Mouse (Mus musculus) bone marrow macrophage, adult 2 months (primary cell): ENCODE results near the gene Pyroxd2. TPM values are rescaled to one million over a fixed set of nuclear protein-coding genes. Genes with fewer than 3 reads are reported as not detected.
A peak's percentile ranks its signal among the peaks of the same experiment; 100 is the strongest.
"Not testable (repeated sequence)": the region's sequence is repeated elsewhere in the genome, so short reads cannot be mapped to it uniquely, and the experiment has no call there.

Experiments used
- H3K27ac ChIP-seq: 2 replicates; pipeline ENCODE4 v1.5.1; 2012; ENCODE audit warnings: low read depth, low read length; ENCODE audit not compliant: insufficient read depth
- H3K4me1 ChIP-seq: 2 replicates; pipeline ENCODE4 v1.6.1; 2012; ENCODE audit warnings: low read length; ENCODE audit not compliant: control insufficient read depth, insufficient read depth
- H3K4me3 ChIP-seq: 2 replicates; pipeline ENCODE4 v1.5.1; 2012; ENCODE audit warnings: mild to moderate bottlenecking, low read length, moderate library complexity; ENCODE audit not compliant: insufficient read depth
- CTCF ChIP-seq: IDR thresholded peaks from 2 replicates; pipeline ENCODE4 v1.5.1; 2012; ENCODE audit warnings: low read depth, mild to moderate bottlenecking, low read length, moderate library complexity
- POLR2A ChIP-seq: IDR thresholded peaks from 2 replicates; pipeline ENCODE4 v1.6.1; 2012; ENCODE audit warnings: mild to moderate bottlenecking, low read depth, low read length, borderline replicate concordance
- polyA plus RNA-seq: library from polyadenylated mRNA; stranded (reverse); fragments of >200 nt; gene quantifications from 2 replicates; pipeline ENCODE4 v1.2.4, GENCODE M21; 2012; ENCODE audit not compliant: missing spikeins, insufficient read depth, insufficient read length

The Pyroxd2 gene
- polyA plus RNA-seq, 1 experiment = 2.9 TPM

- no peak for TF ChIP-seq CTCF
- no peak for TF ChIP-seq POLR2A
- H3K4me3 ChIP-seq = no peak overlapping the region
These were observed 53.1 kb downstream of the Pyroxd2 start for GRCm38 (mm10) chr19:42699426-42699825.

GRCm38 (mm10) chr19:42698576-42698975 is 54.0 kb downstream of the Pyroxd2 start:
- Histone ChIP-seq H3K4me3 (no peak overlapping the region), H3K27ac (no peak overlapping the region), H3K4me1 (peaks cover 24% of the 10 kb centered on the region)
- no peak for TF ChIP-seq CTCF
- no peak for TF ChIP-seq POLR2A

More at GRCm38 (mm10) chr19:42699426-42699825, 53.1 kb downstream of the Pyroxd2 start:
- H3K27ac ChIP-seq = no peak overlapping the region
- peaks cover 15% of the 10 kb centered on the region for H3K4me1 ChIP-seq

GRCm38 (mm10) chr19:42697336-42697735 is 55.2 kb downstream of the Pyroxd2 start:
- Histone ChIP-seq H3K27ac (no peak overlapping the region), H3K4me3 (no peak overlapping the region), H3K4me1 (peaks cover 24% of the 10 kb centered on the region)
- no peak for TF ChIP-seq CTCF
- TF ChIP-seq POLR2A = no peak

- TF ChIP-seq POLR2A (no peak), CTCF (no peak)
- no peak overlapping the region for H3K27ac ChIP-seq
- H3K4me1 ChIP-seq = peaks cover 15% of the 10 kb centered on the region
- no peak overlapping the region for H3K4me3 ChIP-seq
These were observed 62.3 kb downstream of the Pyroxd2 start for GRCm38 (mm10) chr19:42690256-42690655.

GRCm38 (mm10) chr19:42689786-42690185 is 62.8 kb downstream of the Pyroxd2 start:
- Histone ChIP-seq H3K4me1 (peaks cover 13% of the 10 kb centered on the region), H3K27ac (no peak overlapping the region), H3K4me3 (no peak overlapping the region)
- no peak for TF ChIP-seq POLR2A
- TF ChIP-seq CTCF = no peak

GRCm38 (mm10) chr19:42689321-42689720 is 63.3 kb downstream of the Pyroxd2 start:
- Histone ChIP-seq H3K4me1 (peaks cover 8% of the 10 kb centered on the region), H3K27ac (no peak overlapping the region), H3K4me3 (no peak overlapping the region)
- TF ChIP-seq POLR2A (no peak), CTCF (no peak)

GRCm38 (mm10) chr19:42682776-42683175 is 69.8 kb downstream of the Pyroxd2 start:
- not testable (repeated sequence) for H3K4me1 ChIP-seq, H3K4me3 ChIP-seq, H3K27ac ChIP-seq

GRCm38 (mm10) chr19:42678191-42678590 is 74.4 kb downstream of the Pyroxd2 start:
- peaks cover 18% of the 10 kb centered on the region for H3K4me1 ChIP-seq
- no peak for TF ChIP-seq POLR2A
- no peak for TF ChIP-seq CTCF
- H3K27ac ChIP-seq = peak overlapping the region; percentile 93
- no peak overlapping the region for H3K4me3 ChIP-seq

- Histone ChIP-seq H3K27ac (peak overlapping the region; percentile 93), H3K4me3 (no peak overlapping the region)
These were observed 75.1 kb downstream of the Pyroxd2 start for GRCm38 (mm10) chr19:42677452-42677851.

GRCm38 (mm10) chr19:42676931-42677330 is 75.6 kb downstream of the Pyroxd2 start:
- no peak for TF ChIP-seq CTCF
- no peak for TF ChIP-seq POLR2A
- peaks cover 18% of the 10 kb centered on the region for H3K4me1 ChIP-seq

More at GRCm38 (mm10) chr19:42677452-42677851, 75.1 kb downstream of the Pyroxd2 start:
- peaks cover 18% of the 10 kb centered on the region for H3K4me1 ChIP-seq
- TF ChIP-seq POLR2A = 0 out of 2 replicates have a peak, but pooled peaks have one; percentile 32
- TF ChIP-seq CTCF = no peak

More at GRCm38 (mm10) chr19:42676931-42677330, 75.6 kb downstream of the Pyroxd2 start:
- H3K27ac ChIP-seq = peak overlapping the region; percentile 93
- no peak overlapping the region for H3K4me3 ChIP-seq

Other genes starting within 250 kb of the Pyroxd2 start
- 42.0 and 48.4 TPM in 2 replicates for gene R3hcc1l, start 234.0 kb downstream of the Pyroxd2 start, polyA plus RNA-seq
- 0.15 TPM in 1 of 2 replicates, not detected in the other for gene Loxl4, start 140.0 kb downstream of the Pyroxd2 start, polyA plus RNA-seq
- gene Hps1, start 27.2 kb upstream of the Pyroxd2 start, polyA plus RNA-seq = 21.3 and 21.9 TPM in 2 replicates